Mouse (Mus musculus) intestine, embryonic 16.5 days (tissue): ENCODE results near the gene Taar6. TPM values are rescaled to one million over a fixed set of nuclear protein-coding genes. Genes with fewer than 3 reads are reported as not detected.

ENCODE experiments used
- ATAC-seq: fragments of 200-750 bp; cut with Nextera tagmentation; 2 replicates; pipeline ENCODE4 v1.8.0; 2017; ENCODE audit warnings: moderate TSS enrichment, moderate library complexity
- H3K27ac ChIP-seq: fragments of 300-500 bp; sonication (generic); 2 replicates; pipeline ENCODE4 v1.5.1; 2014; ENCODE audit warnings: mild to moderate bottlenecking, low read length
- H3K27me3 ChIP-seq: fragments of 300-500 bp; sonication (generic); replicated peaks from 2 replicates; pipeline ENCODE4 v1.6.1; 2014; ENCODE audit warnings: low read length, control low read depth, mixed read lengths; ENCODE audit not compliant: control insufficient read depth, insufficient read depth
- H3K36me3 ChIP-seq: fragments of 300-500 bp; sonication (generic); 2 replicates; pipeline ENCODE4 v1.6.1; 2014; ENCODE audit warnings: low read length, control low read depth; ENCODE audit not compliant: control insufficient read depth, insufficient read depth
- H3K4me1 ChIP-seq: fragments of 300-500 bp; sonication (generic); 2 replicates; pipeline ENCODE4 v1.6.1; 2014; ENCODE audit warnings: low read length, control low read depth, mixed read lengths; ENCODE audit not compliant: control insufficient read depth, insufficient read depth
- H3K4me2 ChIP-seq: fragments of 300-500 bp; sonication (generic); 2 replicates; pipeline ENCODE4 v1.6.1; 2014; ENCODE audit warnings: low read depth, low read length, control low read depth
- H3K4me3 ChIP-seq: fragments of 300-500 bp; sonication (generic); 2 replicates; pipeline ENCODE4 v1.5.1; 2014; ENCODE audit warnings: mild to moderate bottlenecking, low read length
- H3K9ac ChIP-seq: fragments of 300-500 bp; sonication (generic); 2 replicates; pipeline ENCODE4 v1.6.1; 2014; ENCODE audit warnings: low read depth, low read length
- H3K9me3 ChIP-seq: fragments of 300-500 bp; sonication (generic); 2 replicates; pipeline ENCODE4 v1.6.1; 2016; ENCODE audit warnings: low read length, control low read depth; ENCODE audit not compliant: control insufficient read depth
- WGBS: fragments of 180-500 bp; shearing (Covaris S2); extraction: QIAGEN DNeasy Blood & Tissue Kit; methylation state at CpG from one replicate; pipeline ENCODE4 v1.1.7; 2014; 5-methylcytosine and 5-hydroxymethylcytosine counted together
- polyA plus RNA-seq: library from polyadenylated mRNA; unstranded; fragments of >200 nt; fragmentation: Nextera tagmentation; extraction: Ambion mirVana; gene quantifications from 2 replicates; pipeline ENCODE4 v1.2.1, GENCODE M21; 2015

Gene Taar6
- not detected in 2 replicates for polyA plus RNA-seq

DNA sequence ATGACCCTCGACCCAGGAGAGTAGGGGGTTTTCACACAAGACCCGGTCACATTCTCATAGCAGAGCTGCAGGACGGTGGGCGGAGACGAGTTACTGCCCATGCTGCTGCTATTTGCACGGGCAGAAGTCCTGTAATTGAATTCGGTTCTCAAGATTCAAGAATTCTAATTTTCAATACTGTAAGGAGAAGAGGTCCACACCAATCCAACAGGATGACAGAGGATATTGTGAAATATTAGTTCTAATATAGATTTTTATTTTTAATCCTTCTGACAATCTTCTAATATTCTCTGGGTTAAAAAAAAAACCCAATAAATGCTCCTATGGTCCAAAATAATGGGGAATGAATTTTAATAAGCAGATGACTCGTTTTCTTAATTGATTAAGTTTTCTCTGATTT is at the start of gene Taar6:
Gene Taar6 (minus strand): TSS at position 101 of the 400 bp plus-strand sequence.
- Histone ChIP-seq H3K27me3 (no peaks in the 10 kb centered on the region), H3K9me3 (no peaks in the 10 kb centered on the region), H3K4me2 (no peak within 1 kb of the TSS), H3K27ac (no peak within 1 kb of the TSS), H3K4me3 (no peak within 1 kb of the TSS), H3K4me1 (no peaks in the 10 kb centered on the region), H3K9ac (no peak within 1 kb of the TSS), H3K36me3 (no peaks in the 10 kb centered on the region)
- no peak for ATAC-seq
- WGBS, result 69% methylated on average over 8 of the region's 8 CpGs

- H3K27ac ChIP-seq, result no peak overlapping the region
- H3K4me1 ChIP-seq, result no peaks in the 10 kb centered on the region
- no peak overlapping the region for H3K9ac ChIP-seq
- no peak overlapping the region for H3K4me2 ChIP-seq
- no peak for ATAC-seq
- no peaks in the 10 kb centered on the region for H3K27me3 ChIP-seq
- no peaks in the 10 kb centered on the region for H3K36me3 ChIP-seq
- H3K9me3 ChIP-seq, result no peaks in the 10 kb centered on the region
- H3K4me3 ChIP-seq, result no peak overlapping the region
These were observed 45.9 kb upstream of the Taar6 start for GRCm38 (mm10) chr10:24031347-24031746.

DNA sequence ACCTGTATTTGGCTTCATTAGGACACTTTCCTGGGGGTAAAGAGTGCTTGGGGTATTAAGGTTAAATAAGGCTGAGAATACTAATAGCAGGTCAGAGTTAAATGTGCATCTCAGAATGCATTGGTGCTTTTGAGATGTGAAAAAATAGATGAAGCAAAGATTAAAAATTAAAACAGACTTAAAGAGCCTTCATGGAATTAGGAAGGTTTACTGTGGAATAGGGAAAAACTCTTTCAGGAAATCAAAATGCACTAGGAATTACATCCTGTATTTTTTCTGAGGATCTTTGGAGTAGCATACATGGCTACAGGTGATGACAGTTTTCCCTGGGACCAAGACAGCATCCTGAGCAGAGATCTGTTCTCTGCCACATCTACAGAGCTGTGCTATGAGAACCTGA is 41.5 kb upstream of the Taar6 start, which contains the start of gene Taar7d:
Gene Taar7d (plus strand): TSS at position 301 of the 400 bp plus-strand sequence.
- no peaks in the 10 kb centered on the region for H3K4me1 ChIP-seq
- no peaks in the 10 kb centered on the region for H3K36me3 ChIP-seq
- H3K9me3 ChIP-seq, result no peaks in the 10 kb centered on the region
- no peak for ATAC-seq
- H3K4me2 ChIP-seq, result no peak within 1 kb of the TSS
- H3K27me3 ChIP-seq, result no peaks in the 10 kb centered on the region
- no peak within 1 kb of the TSS for H3K4me3 ChIP-seq
- H3K9ac ChIP-seq, result no peak within 1 kb of the TSS
- no peak within 1 kb of the TSS for H3K27ac ChIP-seq

GRCm38 (mm10) chr10:24008143-24008542 is 22.7 kb upstream of the Taar6 start:
- no peak for ATAC-seq
- 80% methylated on average over 1 of the region's 1 CpGs for WGBS

GRCm38 (mm10) chr10:24007034-24007433 is 21.6 kb upstream of the Taar6 start:
- Histone ChIP-seq H3K9ac (no peak overlapping the region), H3K9me3 (no peaks in the 10 kb centered on the region), H3K27me3 (no peaks in the 10 kb centered on the region), H3K4me2 (no peak overlapping the region), H3K36me3 (no peaks in the 10 kb centered on the region), H3K4me1 (no peaks in the 10 kb centered on the region), H3K27ac (no peak overlapping the region), H3K4me3 (no peak overlapping the region)
- 51% methylated on average over 2 of the region's 2 CpGs for WGBS
- no peak for ATAC-seq

More at GRCm38 (mm10) chr10:24008143-24008542, 22.7 kb upstream of the Taar6 start:
- H3K9me3 ChIP-seq, result no peaks in the 10 kb centered on the region
- no peaks in the 10 kb centered on the region for H3K4me1 ChIP-seq
- no peak overlapping the region for H3K4me2 ChIP-seq
- H3K27ac ChIP-seq, result no peak overlapping the region
- H3K36me3 ChIP-seq, result no peaks in the 10 kb centered on the region
- no peak overlapping the region for H3K4me3 ChIP-seq
- no peak overlapping the region for H3K9ac ChIP-seq
- H3K27me3 ChIP-seq, result no peaks in the 10 kb centered on the region

DNA sequence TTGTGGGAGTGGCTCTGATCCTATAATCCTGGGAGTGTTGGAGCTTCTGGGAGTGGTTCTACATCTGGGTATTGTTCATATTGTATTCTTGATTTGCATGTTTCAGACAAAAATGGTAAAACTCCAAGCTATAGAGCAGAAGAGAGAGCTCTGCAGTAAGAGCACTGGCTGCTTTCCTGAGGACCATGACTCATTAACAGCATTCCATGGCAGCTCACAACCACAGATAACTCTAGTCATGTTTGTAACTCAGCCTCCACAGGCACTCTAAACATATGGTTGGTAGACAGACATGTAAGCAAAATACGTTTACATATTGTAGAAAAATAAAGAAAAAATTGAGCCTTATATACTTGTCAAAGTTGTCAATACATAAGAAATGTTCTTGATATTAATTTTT is 21.0 kb upstream of the Taar6 start:
- Histone ChIP-seq H3K9me3 (no peaks in the 10 kb centered on the region), H3K27me3 (no peaks in the 10 kb centered on the region), H3K27ac (no peak overlapping the region), H3K36me3 (no peaks in the 10 kb centered on the region), H3K4me2 (no peak overlapping the region), H3K4me1 (no peaks in the 10 kb centered on the region), H3K4me3 (no peak overlapping the region), H3K9ac (no peak overlapping the region)
- ATAC-seq, result no peak
- 79% methylated on average over 1 of the region's 1 CpGs for WGBS

- no peak within 1 kb of the TSS for H3K27ac ChIP-seq
- no peaks in the 10 kb centered on the region for H3K4me1 ChIP-seq
- no peak within 1 kb of the TSS for H3K4me2 ChIP-seq
- no peaks in the 10 kb centered on the region for H3K36me3 ChIP-seq
- H3K27me3 ChIP-seq, result no peaks in the 10 kb centered on the region
- no peaks in the 10 kb centered on the region for H3K9me3 ChIP-seq
- H3K9ac ChIP-seq, result no peak within 1 kb of the TSS
- WGBS, result 70% methylated on average over 1 of the region's 1 CpGs
- H3K4me3 ChIP-seq, result no peak within 1 kb of the TSS
- ATAC-seq, result no peak
These were observed 14.2 kb upstream of the Taar6 start, which contains the start of gene Taar7b for GRCm38 (mm10) chr10:23999639-24000038. Taar7b (plus strand) TSS chr10:23999939.

GRCm38 (mm10) chr10:23993381-23993780 is 7.9 kb upstream of the Taar6 start, which contains the start of gene Taar7a:
Taar7a (minus strand) TSS chr10:23993481.
- Histone ChIP-seq H3K36me3 (no peaks in the 10 kb centered on the region), H3K4me3 (no peak within 1 kb of the TSS), H3K4me2 (no peak within 1 kb of the TSS), H3K27ac (no peak within 1 kb of the TSS), H3K27me3 (no peaks in the 10 kb centered on the region), H3K4me1 (no peaks in the 10 kb centered on the region), H3K9ac (no peak within 1 kb of the TSS), H3K9me3 (no peaks in the 10 kb centered on the region)
- WGBS, result 79% methylated on average over 3 of the region's 3 CpGs
- no peak for ATAC-seq

GRCm38 (mm10) chr10:23986419-23986818 is 973 bp upstream of the Taar6 start:
- no peak for ATAC-seq
- H3K4me1 ChIP-seq, result no peaks in the 10 kb centered on the region
- H3K9me3 ChIP-seq, result no peaks in the 10 kb centered on the region
- no peak overlapping the region for H3K27ac ChIP-seq
- H3K4me2 ChIP-seq, result no peak overlapping the region
- no peaks in the 10 kb centered on the region for H3K36me3 ChIP-seq
- H3K9ac ChIP-seq, result no peak overlapping the region
- WGBS, result 81% methylated on average over 5 of the region's 5 CpGs
- no peak overlapping the region for H3K4me3 ChIP-seq
- H3K27me3 ChIP-seq, result no peaks in the 10 kb centered on the region
